Mouse (Mus musculus) lung, postnatal 0 days (tissue): ENCODE measurements at regions not wholly inside any gene's neighbourhood (a gene's known extent, or its start where the extent isn't known, plus 50 kb on each side); places are given as distances from the start of the nearest gene placed in this dataset.
A peak's percentile ranks its signal among the peaks of the same experiment; 100 is the strongest.

Experiments used
- CTCF ChIP-seq: IDR thresholded peaks from 2 replicates; pipeline ENCODE4 v1.5.1; 2016; ENCODE audit warnings: antibody characterized with exemption, mild to moderate bottlenecking
- EP300 ChIP-seq: IDR thresholded peaks from 2 replicates; pipeline ENCODE4 v1.6.1; 2016; ENCODE audit warnings: antibody characterized with exemption, mild to moderate bottlenecking, control low read depth

- TF ChIP-seq CTCF, result peak; percentile 88
- TF ChIP-seq EP300, result peak; percentile 88
These were observed 183.1 kb upstream of the Ednrb start for GRCm38 (mm10) chr14:104027077-104027899.
